Mouse (Mus musculus): ENCODE measurements around the gene Rfx3.

DNA sequence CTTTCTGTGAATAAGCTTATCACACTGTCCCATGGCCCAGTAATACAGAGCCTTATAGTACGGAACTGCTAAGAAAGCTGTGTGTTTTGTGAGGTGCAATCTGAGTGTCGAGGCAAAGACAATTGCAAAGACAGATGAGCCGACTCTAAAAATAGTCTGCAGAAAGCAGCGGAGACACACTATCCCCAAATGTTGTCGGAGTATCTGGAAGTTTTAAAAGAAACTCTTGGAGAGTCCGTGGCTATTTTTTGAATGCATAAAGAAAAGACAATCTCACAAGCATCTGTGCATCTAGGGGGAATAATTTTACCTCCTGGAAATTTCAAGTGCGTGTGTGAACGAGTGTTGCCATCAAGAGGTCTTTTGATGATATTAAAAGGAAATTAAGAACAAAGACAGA, 251.6 kb downstream of the Rfx3 start:
- TF ChIP-seq CTCF (IDR thresholded peaks at IDR 0.05; ENCODE audit: low read depth, low read length) (no peak), POLR2A (IDR thresholded peaks at IDR 0.05; ENCODE audit: extremely low read depth, insufficient read depth, low read length) (no peak)

All from liver, adult 2 months (tissue).